Mouse (Mus musculus) cerebellum, postnatal 25 days (tissue): ENCODE measurements around the gene Endod1.
A peak's percentile ranks its signal among the peaks of the same experiment; 100 is the strongest.
"Not testable (repeated sequence)": the region's sequence is repeated elsewhere in the genome, so short reads cannot be mapped to it uniquely, and the experiment has no call there.

Source experiments
- DNase-seq, 2 experiments: peaks; one replicate each; pipeline ENCODE4 v3.0.0; 2021; ENCODE audit warnings: mixed read lengths in 2 of 2

Endod1 gene

DNA sequence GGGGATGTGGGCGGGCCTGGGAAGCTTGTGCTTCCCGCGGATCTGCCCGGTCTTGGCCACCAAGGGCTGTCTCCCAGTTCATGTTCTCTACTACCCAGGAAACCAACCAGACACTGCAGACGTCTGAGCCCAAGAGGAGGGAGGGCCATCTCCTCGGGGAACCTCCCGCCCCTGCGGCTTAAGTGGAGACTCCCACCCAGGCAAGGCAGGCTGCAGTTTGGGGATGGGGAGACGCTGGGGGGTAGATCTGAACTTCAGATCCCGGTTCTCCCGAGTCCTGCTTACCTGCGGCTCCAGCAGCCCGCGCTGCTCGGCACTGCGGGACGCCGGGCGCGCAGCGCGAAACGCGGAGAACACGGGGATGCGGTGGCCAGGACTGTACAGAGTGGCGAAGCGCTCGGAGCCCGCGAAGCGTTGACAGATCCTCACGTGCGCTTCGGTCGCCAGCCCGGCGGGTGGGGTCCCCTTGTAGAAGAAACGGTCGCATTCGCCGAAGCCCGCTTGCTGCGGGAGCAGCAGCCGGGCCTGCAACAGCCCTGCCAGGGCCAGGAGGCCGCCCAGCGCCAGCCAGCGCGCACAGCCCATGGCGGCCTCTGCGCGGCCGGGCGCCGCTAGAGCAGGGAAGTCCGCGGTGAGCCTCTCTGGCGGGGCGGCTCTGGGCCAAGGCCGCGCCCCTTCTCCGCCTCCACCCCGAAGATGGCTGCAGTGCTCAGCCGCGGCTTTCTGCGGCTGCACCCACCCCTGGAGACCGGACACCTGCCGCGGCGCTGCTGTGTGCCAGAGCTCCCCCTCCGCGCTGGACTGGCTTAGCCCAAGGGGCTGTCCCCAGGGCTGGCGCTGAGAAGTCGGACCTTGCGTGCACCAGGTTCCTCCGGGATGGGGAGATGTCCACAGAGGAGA lies 671 bp downstream of the Endod1 start:
- DNase-seq: peak; percentile 91 to 92

DNA sequence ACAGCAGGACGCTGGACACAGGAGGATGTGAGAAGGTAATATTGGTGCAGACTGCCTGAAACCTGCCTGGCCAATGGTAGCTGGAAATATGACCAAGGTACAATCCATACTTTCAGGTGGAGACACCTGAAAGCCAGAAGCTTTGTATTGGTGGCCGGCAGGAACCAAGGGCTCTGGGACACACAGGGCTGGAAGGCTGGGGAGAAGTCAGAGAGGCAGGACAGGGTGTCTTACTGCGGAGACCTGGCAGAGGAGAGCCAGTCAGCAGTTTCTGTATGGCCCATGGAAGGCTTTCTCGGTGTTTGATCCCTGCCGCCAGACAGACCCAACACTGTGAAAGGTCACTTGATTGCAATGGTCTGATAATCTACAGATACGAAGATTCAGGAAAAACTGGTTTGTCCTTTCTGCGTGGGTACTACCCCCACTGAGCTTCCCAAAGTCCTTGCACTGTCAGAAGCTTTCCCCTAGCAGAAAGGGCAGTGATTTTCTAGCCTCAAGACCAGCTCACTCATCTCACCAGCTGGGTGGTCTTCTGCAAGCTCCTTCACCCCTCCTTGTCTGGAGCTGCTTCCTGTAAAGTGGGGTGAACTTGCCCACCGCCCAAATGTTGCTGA lies 1.4 kb downstream of the Endod1 start:
- peak in 1 of 2 experiments; percentile 14 for DNase-seq

- DNase-seq: peak; percentile 42 to 70
These were observed 3.2 kb downstream of the Endod1 start for GRCm38 (mm10) chr9:14378151-14378550.

DNA sequence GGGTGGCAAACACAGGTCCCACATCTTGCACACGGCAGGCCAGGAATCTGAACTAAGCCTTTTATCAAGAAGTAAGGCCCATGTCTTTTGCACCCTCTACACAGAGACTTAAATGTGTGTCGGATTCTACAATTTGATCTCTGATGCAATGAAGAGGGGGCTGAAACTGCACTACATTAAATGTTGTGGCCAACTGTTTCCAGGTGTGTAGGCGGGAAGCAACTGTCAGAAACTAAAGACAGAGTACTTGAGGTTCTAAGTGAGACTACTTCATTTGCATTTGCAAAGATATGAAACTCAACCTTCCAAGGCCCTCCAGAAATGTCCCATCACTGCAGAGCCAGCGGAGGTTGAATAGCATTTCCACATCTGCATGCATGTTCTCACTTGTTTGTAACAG lies 5.2 kb downstream of the Endod1 start:
- DNase-seq: no peak

GRCm38 (mm10) chr9:14372440-14372839 lies 8.9 kb downstream of the Endod1 start:
- DNase-seq: no peak

GRCm38 (mm10) chr9:14369271-14369670 lies 12.0 kb downstream of the Endod1 start:
- DNase-seq: no peak

GRCm38 (mm10) chr9:14367850-14368249 lies 13.5 kb downstream of the Endod1 start:
- DNase-seq: no peak

- no peak for DNase-seq
These were observed 15.7 kb downstream of the Endod1 start for GRCm38 (mm10) chr9:14365481-14366125.

DNA sequence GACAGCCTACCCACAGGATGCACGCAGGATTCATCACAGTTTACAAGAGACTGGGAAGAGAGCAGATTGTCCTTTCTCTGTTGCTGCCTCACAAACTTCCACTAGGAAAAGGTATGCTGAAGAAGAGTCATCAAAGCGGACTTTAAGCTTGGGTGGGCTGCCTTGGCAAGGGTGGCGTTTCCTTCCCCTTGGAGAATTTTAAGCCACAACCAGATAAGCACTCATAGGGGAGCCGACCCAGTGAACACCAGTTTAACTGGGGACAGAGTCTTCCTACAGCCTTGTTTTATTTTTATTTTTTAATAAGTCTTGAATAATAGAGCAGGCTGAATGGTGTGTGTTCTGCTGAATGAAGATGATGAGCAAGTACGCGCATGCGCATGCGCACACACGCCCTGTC lies 16.6 kb downstream of the Endod1 start:
- no peak for DNase-seq

GRCm38 (mm10) chr9:14363540-14363939 lies 17.8 kb downstream of the Endod1 start:
- DNase-seq: no peak

DNA sequence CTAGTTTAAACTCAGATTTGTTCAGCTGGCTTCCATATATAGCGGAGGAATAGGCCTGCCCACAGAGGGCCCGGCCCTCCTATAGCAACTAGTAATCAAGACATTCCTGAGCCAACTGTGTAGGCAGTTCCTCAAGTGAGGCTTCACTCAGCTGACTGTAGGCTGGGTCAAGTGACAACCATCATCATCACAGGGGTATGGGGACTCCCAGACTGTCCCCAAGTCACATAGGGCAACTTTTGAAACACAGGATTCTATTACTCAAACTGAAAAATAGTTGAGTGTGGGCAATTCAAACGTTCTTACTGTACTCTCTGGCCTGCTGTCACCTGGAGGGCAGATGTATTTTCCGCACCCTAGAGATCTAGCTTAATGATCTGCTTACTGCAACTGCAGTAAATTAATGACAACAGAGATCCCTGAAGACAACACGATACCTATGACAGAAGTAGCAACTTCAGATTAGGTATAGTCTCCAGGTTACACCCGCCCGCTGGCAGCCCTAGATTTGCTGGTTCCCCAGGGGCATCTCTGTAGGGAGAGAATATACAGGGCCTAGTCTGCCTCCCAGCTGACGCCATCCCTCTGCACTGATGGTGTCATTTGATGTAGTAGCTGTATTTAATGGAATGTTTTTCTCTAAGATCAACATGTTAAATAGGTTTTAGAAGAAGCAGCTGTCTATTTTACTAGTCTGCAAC lies 19.1 kb downstream of the Endod1 start:
- no peak for DNase-seq

DNA sequence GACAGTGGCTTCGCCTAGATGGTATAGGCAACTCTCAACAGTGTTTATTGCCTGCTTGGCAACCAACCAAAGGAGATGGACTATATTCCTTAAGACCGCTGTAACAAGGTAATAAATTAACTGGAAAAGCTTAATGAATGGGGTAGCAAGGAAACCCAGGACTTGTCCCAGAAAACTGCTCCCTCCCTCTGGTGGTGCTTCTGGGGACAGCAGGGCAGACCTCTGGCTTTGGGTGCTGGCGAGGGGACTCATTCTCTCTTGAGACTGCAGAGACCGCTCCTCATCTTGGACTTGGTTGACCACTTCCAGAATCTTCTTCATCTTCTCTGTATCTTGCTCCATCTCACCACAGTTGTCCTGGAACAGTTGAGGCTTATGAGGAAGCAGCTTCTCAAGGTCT lies 24.3 kb downstream of the Endod1 start:
- no peak for DNase-seq

- DNase-seq: no peak
These were observed 26.5 kb downstream of the Endod1 start for GRCm38 (mm10) chr9:14354852-14355251.

DNA sequence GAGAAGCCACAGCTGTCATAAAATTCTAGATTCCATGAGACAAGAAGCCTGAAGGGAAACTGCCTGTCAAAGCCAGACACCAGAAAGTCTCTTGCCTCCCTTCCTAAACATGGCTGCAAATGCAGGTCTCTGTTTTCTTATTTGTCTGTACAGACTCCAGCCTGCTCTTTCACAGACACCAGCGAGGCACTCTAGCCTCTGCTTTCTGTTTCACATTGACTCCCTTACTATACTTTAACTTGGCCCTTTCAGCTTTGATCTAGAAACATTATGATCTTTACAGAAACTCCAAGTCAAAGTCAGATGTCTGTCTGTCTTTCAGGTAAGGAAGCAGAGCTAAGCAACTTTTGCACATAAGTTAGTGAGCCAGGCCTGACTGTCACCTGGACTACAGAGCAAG lies 29.0 kb downstream of the Endod1 start:
- DNase-seq: no peak

GRCm38 (mm10) chr9:14350787-14351186 lies 30.5 kb downstream of the Endod1 start:
- no peak for DNase-seq

- DNase-seq: no peak
These were observed 31.9 kb downstream of the Endod1 start for GRCm38 (mm10) chr9:14349380-14349779.

DNA sequence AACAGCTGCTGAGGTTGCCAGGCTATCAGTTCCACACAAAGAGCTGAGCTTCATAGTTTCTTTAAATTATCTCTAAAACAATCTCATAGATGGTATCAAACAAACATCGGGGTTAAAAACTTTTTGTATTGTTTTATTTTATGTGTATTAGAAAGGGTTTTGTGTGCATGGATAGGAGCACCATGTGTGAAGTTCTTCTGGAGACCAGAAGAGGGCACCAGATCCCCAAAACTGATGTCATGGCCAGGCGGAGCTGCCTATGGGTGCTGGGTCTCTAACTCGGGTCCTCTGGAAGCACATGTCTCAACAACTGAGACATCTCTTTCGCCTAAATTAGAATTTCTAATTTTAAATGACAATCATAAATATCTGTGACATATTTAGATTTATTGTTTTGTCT lies 32.9 kb downstream of the Endod1 start:
- DNase-seq: peak in 1 of 2 experiments; percentile 55

DNA sequence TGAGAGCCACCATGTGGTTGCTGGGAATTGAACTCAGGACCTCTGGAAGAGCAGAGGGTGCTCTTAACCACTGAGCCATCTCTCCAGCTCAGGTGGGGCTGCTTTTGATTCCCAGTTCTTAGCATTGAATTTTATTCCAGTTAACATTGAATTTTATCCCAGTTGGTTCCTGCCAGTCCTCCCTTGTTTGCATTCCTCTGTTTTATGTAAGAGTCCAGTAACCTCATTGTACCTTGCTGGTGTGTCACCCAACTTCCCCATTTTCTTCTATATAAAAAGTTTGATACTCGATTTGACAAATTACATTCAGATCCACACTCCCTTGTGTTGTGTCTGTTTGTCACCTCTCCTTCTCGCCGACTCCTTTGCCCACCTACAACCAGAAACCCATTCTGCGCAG lies 35.4 kb downstream of the Endod1 start:
- DNase-seq: not testable (repeated sequence)

DNA sequence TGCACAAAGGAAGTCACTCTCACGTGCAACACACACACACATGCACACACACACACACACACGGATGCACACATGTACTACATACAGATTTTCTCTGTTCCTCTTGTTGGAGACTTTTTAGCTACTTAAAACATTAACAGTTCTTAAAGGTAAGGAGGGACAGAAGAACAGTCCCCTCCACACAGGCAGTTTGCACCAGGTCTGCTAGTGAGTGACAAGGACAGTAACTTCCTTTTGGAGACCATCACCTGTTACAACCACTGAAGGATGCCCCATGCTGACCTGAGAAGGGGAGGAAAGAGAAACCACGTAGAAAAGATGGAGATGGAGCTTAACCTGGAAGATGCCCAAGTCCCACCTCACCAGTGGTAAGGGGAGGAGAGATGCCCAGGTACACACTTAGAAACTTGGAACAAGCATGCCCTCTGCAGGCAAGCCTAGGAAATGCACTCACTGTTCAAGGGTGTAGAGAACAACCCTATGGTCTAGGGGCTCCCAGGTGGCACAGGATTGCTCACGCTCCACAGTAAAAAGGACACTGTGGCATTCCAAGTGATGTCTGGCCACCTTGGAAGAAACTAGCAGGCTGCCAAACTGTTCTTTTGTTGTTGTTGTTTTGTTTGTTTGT lies 39.2 kb downstream of the Endod1 start:
- peak; percentile 78 to 86 for DNase-seq

DNA sequence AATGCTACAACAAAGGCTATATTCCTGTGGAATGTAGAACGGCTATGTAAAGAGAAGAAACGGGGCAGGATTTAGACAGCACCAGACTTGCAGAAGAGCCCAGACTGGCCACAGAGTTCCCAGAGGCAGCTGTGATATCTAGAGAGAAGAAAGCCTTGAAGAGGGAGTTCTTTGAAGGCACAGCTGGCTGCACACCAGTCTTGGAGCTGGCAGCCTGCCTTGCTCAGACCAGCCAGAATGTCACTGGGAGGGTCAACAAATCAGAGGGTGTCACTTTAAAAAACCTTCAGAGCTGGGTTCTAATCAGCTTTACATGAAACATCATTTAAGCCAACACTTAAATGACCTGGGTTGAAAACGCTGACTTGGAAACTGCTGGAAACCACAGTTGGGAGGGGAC lies 42.6 kb downstream of the Endod1 start:
- no peak for DNase-seq

DNA sequence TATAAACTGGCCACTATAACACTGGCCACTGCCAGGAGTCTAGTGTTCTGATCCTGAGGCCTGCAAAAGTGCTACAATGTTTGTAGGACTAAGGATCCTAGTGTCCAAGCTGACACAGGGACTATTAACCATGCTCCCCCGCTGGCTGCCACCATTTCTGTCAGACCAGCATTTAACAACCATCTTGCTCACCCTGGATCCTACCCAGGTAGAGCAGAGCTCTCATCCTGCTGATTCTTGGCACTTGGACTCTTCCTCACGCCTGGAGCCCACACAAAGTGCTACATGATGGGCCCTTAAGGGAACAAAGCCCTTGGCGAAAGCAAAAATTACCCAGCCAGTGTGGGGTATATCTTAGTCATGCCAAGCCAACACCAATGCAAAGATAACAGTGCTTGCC lies 44.4 kb downstream of the Endod1 start:
- DNase-seq: peak; percentile 65 to 71

GRCm38 (mm10) chr9:14335829-14336228 lies 45.5 kb downstream of the Endod1 start:
- no peak for DNase-seq

- DNase-seq: no peak
These were observed 64.7 kb downstream of the Endod1 start for GRCm38 (mm10) chr9:14316618-14317017.
